Mouse (Mus musculus) liver, embryonic 14.5 days (tissue): ENCODE measurements at regions not wholly inside any gene's neighbourhood (a gene's known extent, or its start where the extent isn't known, plus 50 kb on each side); places are given as distances from the start of the nearest gene placed in this dataset.

Experiments
- ATAC-seq: fragments of 200-750 bp; cut with Nextera tagmentation; 2 replicates; pipeline ENCODE4 v1.8.0; 2017; ENCODE audit warnings: moderate number of reproducible peaks, mild to moderate bottlenecking, moderate library complexity; ENCODE audit not compliant: insufficient read depth
- DNase-seq, 3 experiments: peaks; one replicate each; pipeline ENCODE4 v3.0.0-alpha.2; 2012 to 2013; ENCODE audit warnings: low read depth in 3 of 3, low spot score in 3 of 3
- H3K27ac ChIP-seq: fragments of 300-500 bp; sonication (generic); 2 replicates; pipeline ENCODE4 v1.5.1; 2014; ENCODE audit warnings: moderate library complexity, mild to moderate bottlenecking, control low read depth, inconsistent platforms
- H3K27me3 ChIP-seq: fragments of 300-500 bp; sonication (generic); 2 replicates; pipeline ENCODE4 v1.6.1; 2014; ENCODE audit warnings: mild to moderate bottlenecking, low read length, moderate library complexity; ENCODE audit not compliant: control insufficient read depth, insufficient read depth
- H3K36me3 ChIP-seq: fragments of 300-500 bp; sonication (generic); replicated peaks from 2 replicates; pipeline ENCODE4 v1.6.1; 2014; ENCODE audit warnings: low read depth; ENCODE audit not compliant: control insufficient read depth, insufficient read depth
- H3K4me1 ChIP-seq, 2 experiments: fragments of 200-500 bp in 1 of 2; fragments of 300-500 bp in 1 of 2; sonication (generic) in 1 of 2; replicated peaks; 2 replicates each; pipeline ENCODE4 v1.6.1; 2012 to 2014; ENCODE audit warnings: antibody characterized with exemption in 1 of 2, inconsistent platforms in 1 of 2, low read length in 1 of 2; ENCODE audit not compliant: control insufficient read depth in 2 of 2, insufficient read depth in 2 of 2
- H3K4me2 ChIP-seq: fragments of 300-500 bp; sonication (generic); 2 replicates; pipeline ENCODE4 v1.6.1; 2014; ENCODE audit warnings: low read depth, mild to moderate bottlenecking, control low read depth, moderate library complexity
- H3K4me3 ChIP-seq, 2 experiments: fragments of 200-500 bp in 1 of 2; fragments of 300-500 bp in 1 of 2; sonication (generic) in 1 of 2; 2 replicates each; pipeline ENCODE4 v1.5.1; 2012 to 2014; ENCODE audit warnings: low read depth in 2 of 2, low read length in 2 of 2, mild to moderate bottlenecking in 2 of 2, control low read depth in 1 of 2, inconsistent platforms in 1 of 2, moderate library complexity in 1 of 2; ENCODE audit not compliant: insufficient read depth in 1 of 2
- H3K9ac ChIP-seq: fragments of 300-500 bp; sonication (generic); replicated peaks from 2 replicates; pipeline ENCODE4 v1.6.1; 2014; ENCODE audit warnings: mild to moderate bottlenecking, control low read depth, moderate library complexity
- H3K9me3 ChIP-seq: fragments of 300-500 bp; sonication (generic); 2 replicates; pipeline ENCODE4 v1.6.1; 2016; ENCODE audit warnings: low read length, mixed read lengths; ENCODE audit not compliant: control insufficient read depth
- CTCF ChIP-seq: IDR thresholded peaks from 2 replicates; pipeline ENCODE4 v1.5.1; 2016; ENCODE audit warnings: antibody characterized with exemption, low read depth, control low read depth
- EP300 ChIP-seq: IDR thresholded peaks from 2 replicates; pipeline ENCODE4 v1.6.1; 2016; ENCODE audit warnings: antibody characterized with exemption, low read depth
- WGBS: fragments of 180-500 bp; shearing (Covaris S2); extraction: QIAGEN DNeasy Blood & Tissue Kit; methylation state at CpG from one replicate; pipeline ENCODE4 v1.1.7; 2014; ENCODE audit not compliant: insufficient replicate concordance; 5-methylcytosine and 5-hydroxymethylcytosine counted together

DNA sequence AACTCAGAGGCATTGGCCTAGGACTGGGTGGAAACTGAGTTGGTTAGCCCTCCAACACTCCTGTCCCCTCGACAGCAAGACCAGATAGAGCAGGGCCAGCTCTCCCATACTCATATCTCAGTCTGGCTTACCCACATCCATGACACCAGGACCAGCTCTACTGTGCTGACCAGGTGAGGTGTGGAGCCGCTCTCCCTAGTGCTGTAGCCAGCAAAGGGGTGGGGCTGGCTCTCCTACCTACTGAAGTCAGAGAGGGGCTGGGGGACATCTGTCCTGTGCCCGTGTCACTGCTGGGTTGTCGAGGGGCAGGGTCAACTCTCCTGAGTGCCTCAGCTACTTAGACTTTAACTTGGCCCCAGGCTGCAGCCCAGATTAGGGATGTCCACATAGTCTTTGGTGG is 145.8 kb upstream of the Plppr1 start:
- no peaks in the 10 kb centered on the region for H3K36me3 ChIP-seq
- no peak overlapping the region for H3K4me2 ChIP-seq
- TF ChIP-seq CTCF (no peak), EP300 (no peak)
- H3K27me3 ChIP-seq, result no peaks in the 10 kb centered on the region
- H3K27ac ChIP-seq, result no peak overlapping the region
- H3K9ac ChIP-seq, result no peak overlapping the region
- DNase-seq (no peak), ATAC-seq (no peak)
- no peaks in the 10 kb centered on the region for H3K9me3 ChIP-seq
- no peak overlapping the region for H3K4me3 ChIP-seq
- H3K4me1 ChIP-seq, result no peaks in the 10 kb centered on the region
- WGBS, result 42% methylated on average over 4 of the region's 4 CpGs

DNA sequence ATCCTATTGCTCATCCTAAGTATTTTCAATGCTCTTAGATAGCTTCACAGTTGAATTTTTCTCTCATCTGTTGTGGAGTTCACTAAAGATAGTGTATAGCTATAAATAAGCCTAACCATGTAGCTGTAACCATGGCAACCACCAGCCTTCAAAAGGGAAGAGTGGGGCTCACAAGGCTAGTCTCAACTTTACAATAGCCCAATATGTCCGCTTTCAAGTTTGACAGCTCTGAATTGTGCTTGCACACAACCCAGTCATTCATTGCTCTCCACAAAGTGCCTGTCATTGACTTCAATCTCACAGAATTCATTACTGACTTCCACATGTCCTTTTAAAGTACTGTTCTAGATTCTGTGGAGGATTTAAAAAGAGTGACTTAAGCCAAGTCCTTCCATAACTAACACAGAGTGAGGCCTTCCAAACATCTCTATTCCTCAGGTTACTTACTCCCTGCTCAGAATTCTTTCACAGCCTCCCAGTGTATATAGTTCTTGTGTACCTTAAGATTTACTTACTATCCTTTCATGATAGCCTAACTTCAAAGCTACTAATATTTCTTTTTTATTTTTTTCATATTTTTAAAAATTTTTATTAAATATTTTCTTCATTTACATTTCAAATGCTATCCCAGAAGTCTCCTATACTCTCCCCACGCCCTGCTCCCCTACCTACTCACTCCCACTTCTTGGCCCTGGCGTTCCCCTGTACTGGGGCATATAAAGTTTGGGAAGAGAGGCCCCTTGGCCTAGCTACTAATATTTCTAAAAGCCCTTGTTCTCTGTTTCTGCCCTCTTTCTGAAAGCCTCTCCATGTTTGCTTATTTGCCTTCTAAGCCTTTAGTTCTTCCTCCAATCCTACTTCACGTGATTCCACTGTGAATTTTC is 134.3 kb upstream of the Plppr1 start:
- no peak overlapping the region for H3K4me3 ChIP-seq
- no peak overlapping the region for H3K4me2 ChIP-seq
- H3K9me3 ChIP-seq, result no peaks in the 10 kb centered on the region
- TF ChIP-seq EP300 (no peak), CTCF (no peak)
- ATAC-seq, result no peak
- H3K4me1 ChIP-seq, result no peaks in the 10 kb centered on the region
- no peak overlapping the region for H3K9ac ChIP-seq
- no peaks in the 10 kb centered on the region for H3K27me3 ChIP-seq
- H3K36me3 ChIP-seq, result no peaks in the 10 kb centered on the region
- no peak overlapping the region for H3K27ac ChIP-seq
- 46% methylated on average over 4 of the region's 4 CpGs for WGBS
- no peak for DNase-seq

DNA sequence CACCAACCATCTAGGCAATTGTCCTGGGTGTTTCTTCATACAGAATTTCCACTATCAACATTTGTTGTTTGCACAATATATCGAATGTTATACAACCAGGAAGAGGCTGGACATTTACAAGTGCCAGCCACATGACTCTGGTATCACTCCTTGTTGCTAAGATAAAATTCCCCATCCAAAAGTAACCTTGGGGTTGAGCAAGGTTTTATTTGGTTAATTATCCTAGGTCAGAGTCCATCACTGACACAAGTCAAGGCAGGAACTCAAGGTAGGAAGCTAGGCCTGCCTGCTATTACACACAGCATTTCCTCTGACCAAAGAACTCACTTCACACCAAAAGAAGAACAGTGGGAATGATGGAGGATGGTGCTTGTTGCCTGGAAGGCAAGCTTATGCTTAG is 120.7 kb upstream of the Plppr1 start:
- Histone ChIP-seq H3K9ac (no peak overlapping the region), H3K4me2 (no peak overlapping the region), H3K9me3 (no peaks in the 10 kb centered on the region), H3K4me3 (no peak overlapping the region), H3K27ac (no peak overlapping the region), H3K4me1 (no peaks in the 10 kb centered on the region), H3K27me3 (no peaks in the 10 kb centered on the region), H3K36me3 (no peaks in the 10 kb centered on the region)
- 44% methylated on average over 1 of the region's 1 CpGs for WGBS
- no peak for TF ChIP-seq CTCF
- TF ChIP-seq EP300, result no peak
- ATAC-seq, result no peak
- DNase-seq, result no peak

DNA sequence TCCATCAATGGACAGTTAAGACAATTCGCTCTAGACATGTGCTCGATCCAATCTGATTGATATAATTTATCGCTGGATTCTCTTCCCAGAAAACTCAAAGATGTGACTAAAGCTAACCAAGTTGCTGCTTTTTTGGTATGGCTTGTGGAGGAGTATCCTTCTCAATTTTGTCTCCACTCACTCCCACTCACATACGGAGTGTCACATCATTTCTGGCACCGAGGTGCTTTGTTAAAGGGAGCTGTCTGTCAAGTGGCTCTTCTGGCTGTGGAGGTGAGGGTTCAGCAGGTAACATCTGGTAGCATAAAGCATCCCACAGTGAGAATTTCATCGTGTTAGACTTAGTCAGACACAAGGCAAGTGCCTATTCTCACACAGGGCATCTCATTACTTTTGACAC is 120.2 kb upstream of the Plppr1 start:
- Histone ChIP-seq H3K4me3 (no peak overlapping the region), H3K36me3 (no peaks in the 10 kb centered on the region), H3K9me3 (no peaks in the 10 kb centered on the region), H3K4me2 (no peak overlapping the region), H3K27ac (no peak overlapping the region), H3K4me1 (no peaks in the 10 kb centered on the region), H3K27me3 (no peaks in the 10 kb centered on the region), H3K9ac (no peak overlapping the region)
- TF ChIP-seq CTCF (no peak), EP300 (no peak)
- DNase-seq (no peak), ATAC-seq (no peak)
- WGBS, result 67% methylated on average over 6 of the region's 6 CpGs

DNA sequence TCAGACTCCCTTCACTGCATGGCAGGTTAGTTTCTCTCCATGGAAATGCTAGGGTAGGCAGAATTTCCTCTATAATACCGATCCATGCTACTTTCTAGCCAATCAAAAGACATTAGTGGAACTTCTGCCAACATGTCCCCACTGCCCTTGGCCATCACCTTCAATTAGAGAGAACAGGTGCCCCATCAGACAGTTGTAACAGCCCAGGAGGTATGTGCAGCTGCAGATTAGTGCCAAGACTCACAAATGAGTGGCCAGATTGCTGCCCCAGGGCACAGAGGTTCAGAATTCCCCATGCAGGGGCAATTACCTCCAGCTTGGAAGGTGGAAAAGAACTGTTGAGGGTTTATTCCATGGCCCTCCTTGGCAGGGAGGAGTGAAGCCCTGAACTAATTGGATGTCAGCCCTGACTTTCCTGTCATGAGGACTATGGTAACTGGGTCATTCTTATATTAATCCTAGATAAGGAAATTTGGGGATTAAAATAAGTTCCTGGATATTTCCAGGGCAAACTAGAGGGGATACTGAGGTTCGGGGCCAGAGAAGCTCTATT is 113.7 kb upstream of the Plppr1 start:
- 39% methylated on average over 2 of the region's 2 CpGs for WGBS
- no peak for ATAC-seq

More for the DNA sequence above, 113.7 kb upstream of the Plppr1 start:
- TF ChIP-seq EP300 (no peak), CTCF (no peak)
- Histone ChIP-seq H3K36me3 (no peaks in the 10 kb centered on the region), H3K27ac (no peak overlapping the region), H3K9ac (no peak overlapping the region), H3K4me3 (no peak overlapping the region), H3K9me3 (no peaks in the 10 kb centered on the region), H3K4me1 (no peaks in the 10 kb centered on the region), H3K4me2 (no peak overlapping the region), H3K27me3 (no peaks in the 10 kb centered on the region)
- DNase-seq, result no peak
